Mouse (Mus musculus) kidney, adult 18-20 months (tissue): ENCODE data around the gene Zbtb18.

Source experiments
- DNase-seq: peaks from one replicate; pipeline ENCODE4 v3.0.0; 2021

Zbtb18 gene

GRCm38 (mm10) chr1:177442196-177442808 is at the start of gene Zbtb18:
TSS of gene Zbtb18 (plus strand) at chr1:177442351.
- peak; percentile 47 for DNase-seq

- peak; percentile 10 for DNase-seq
Measured at GRCm38 (mm10) chr1:177397455-177397854, 44.7 kb upstream of the Zbtb18 start.

- no peak for DNase-seq
Measured at GRCm38 (mm10) chr1:177405170-177405569, 37.0 kb upstream of the Zbtb18 start.

GRCm38 (mm10) chr1:177408690-177409089 is 33.5 kb upstream of the Zbtb18 start:
- peak; percentile 53 for DNase-seq

- no peak for DNase-seq
Measured at GRCm38 (mm10) chr1:177410769-177411348, 31.3 kb upstream of the Zbtb18 start.

- DNase-seq: no peak
Measured at GRCm38 (mm10) chr1:177411359-177412358, 30.5 kb upstream of the Zbtb18 start.

GRCm38 (mm10) chr1:177419331-177419730 is 22.8 kb upstream of the Zbtb18 start:
- DNase-seq: no peak

- no peak for DNase-seq
Measured at GRCm38 (mm10) chr1:177420126-177420525, 22.0 kb upstream of the Zbtb18 start.

GRCm38 (mm10) chr1:177427862-177428261 is 14.3 kb upstream of the Zbtb18 start:
- DNase-seq: no peak

GRCm38 (mm10) chr1:177428338-177428737 is 13.8 kb upstream of the Zbtb18 start:
- no peak for DNase-seq

GRCm38 (mm10) chr1:177429067-177429466 is 13.1 kb upstream of the Zbtb18 start:
- DNase-seq: no peak

GRCm38 (mm10) chr1:177440411-177440810 is 1.7 kb upstream of the Zbtb18 start:
- DNase-seq: no peak

GRCm38 (mm10) chr1:177440981-177441491 is 1.1 kb upstream of the Zbtb18 start:
- DNase-seq: no peak

- peak; percentile 95 for DNase-seq
Measured at GRCm38 (mm10) chr1:177441492-177442195, 507 bp upstream of the Zbtb18 start.

- peak; percentile 48 for DNase-seq
Measured at GRCm38 (mm10) chr1:177442821-177443723, 921 bp downstream of the Zbtb18 start.

- no peak for DNase-seq
Measured at GRCm38 (mm10) chr1:177443724-177444482, 1.8 kb downstream of the Zbtb18 start.

- DNase-seq: no peak
Measured at GRCm38 (mm10) chr1:177444483-177444810, 2.3 kb downstream of the Zbtb18 start.

GRCm38 (mm10) chr1:177444941-177445340 is 2.8 kb downstream of the Zbtb18 start:
- DNase-seq: no peak

- DNase-seq: no peak
Measured at GRCm38 (mm10) chr1:177445461-177446130, 3.4 kb downstream of the Zbtb18 start.

- DNase-seq: no peak
Measured at GRCm38 (mm10) chr1:177447086-177447485, 4.9 kb downstream of the Zbtb18 start.
